Mouse (Mus musculus): ENCODE data around the gene Rint1. TPM values are rescaled to one million over a fixed set of nuclear protein-coding genes. Genes with fewer than 3 reads are reported as not detected.
"Not testable (repeated sequence)": the region's sequence is repeated elsewhere in the genome, so short reads cannot be mapped to it uniquely, and the experiment has no call there.

Rint1 gene
- polyA plus RNA-seq, 1 experiment from 2014 or later, result 27.4 TPM

- ATAC-seq (replicated peaks; ENCODE audit: insufficient number of reproducible peaks, low FRiP score, low TSS enrichment, low read depth), result no peak
- Histone ChIP-seq H3K4me2 (ENCODE audit: low read depth, low read length) (peak overlapping the region; percentile 19), H3K4me3 (ENCODE audit: low read depth, low read length) (no peak overlapping the region), H3K36me3 (replicated peaks; ENCODE audit: control insufficient read depth, insufficient read depth, low read depth, low read length) (no peaks in the 10 kb centered on the region), H3K9me3 (replicated peaks; ENCODE audit: control insufficient read depth, low read length) (no peaks in the 10 kb centered on the region), H3K27ac (replicated peaks; ENCODE audit: low read depth, low read length) (no peak overlapping the region), H3K27me3 (ENCODE audit: control insufficient read depth, insufficient read depth, low read length) (peaks cover 3% of the 10 kb centered on the region; the same call in 1 of the 2 replicates), H3K9ac (replicated peaks; ENCODE audit: low read length) (no peak overlapping the region), H3K4me1 (ENCODE audit: control insufficient read depth, insufficient read depth, low read length) (no peaks in the 10 kb centered on the region)
- WGBS, result 40% methylated on average over 58 of the region's 58 CpGs
- peak; percentile 13 for DNase-seq (ENCODE audit: low spot score)
Observed at GRCm38 (mm10) chr5:23830897-23831752, 43.6 kb downstream of the Rint1 start.

GRCm38 (mm10) chr5:23835691-23836090, 48.2 kb downstream of the Rint1 start:
- not testable (repeated sequence) for H3K4me3 ChIP-seq (ENCODE audit: low read depth, low read length); H3K36me3 ChIP-seq (replicated peaks; ENCODE audit: control insufficient read depth, insufficient read depth, low read depth, low read length); ATAC-seq (replicated peaks; ENCODE audit: insufficient number of reproducible peaks, low FRiP score, low TSS enrichment, low read depth); H3K27me3 ChIP-seq (ENCODE audit: control insufficient read depth, insufficient read depth, low read length); H3K4me2 ChIP-seq (ENCODE audit: low read depth, low read length); H3K27ac ChIP-seq (replicated peaks; ENCODE audit: low read depth, low read length); H3K9me3 ChIP-seq (replicated peaks; ENCODE audit: control insufficient read depth, low read length); H3K9ac ChIP-seq (replicated peaks; ENCODE audit: low read length); H3K4me1 ChIP-seq (ENCODE audit: control insufficient read depth, insufficient read depth, low read length); DNase-seq (ENCODE audit: low spot score)
- 65% methylated on average over 1 of the region's 1 CpGs for WGBS

GRCm38 (mm10) chr5:23838158-23838557, 50.6 kb downstream of the Rint1 start:
- no peaks in the 10 kb centered on the region for H3K27me3 ChIP-seq (ENCODE audit: control insufficient read depth, insufficient read depth, low read length)
- DNase-seq (ENCODE audit: low spot score) (no peak), ATAC-seq (replicated peaks; ENCODE audit: insufficient number of reproducible peaks, low FRiP score, low TSS enrichment, low read depth) (no peak)
- no peaks in the 10 kb centered on the region for H3K4me1 ChIP-seq (ENCODE audit: control insufficient read depth, insufficient read depth, low read length)
- H3K9ac ChIP-seq (replicated peaks; ENCODE audit: low read length), result no peak overlapping the region
- H3K4me3 ChIP-seq (ENCODE audit: low read depth, low read length), result no peak overlapping the region
- no peaks in the 10 kb centered on the region; the same call in 1 of the 2 replicates for H3K36me3 ChIP-seq (replicated peaks; ENCODE audit: control insufficient read depth, insufficient read depth, low read depth, low read length)
- no peaks in the 10 kb centered on the region for H3K9me3 ChIP-seq (replicated peaks; ENCODE audit: control insufficient read depth, low read length)
- WGBS, result 90% methylated on average over 7 of the region's 7 CpGs
- H3K4me2 ChIP-seq (ENCODE audit: low read depth, low read length), result no peak overlapping the region
- H3K27ac ChIP-seq (replicated peaks; ENCODE audit: low read depth, low read length), result no peak overlapping the region

- peak; percentile 84 for ATAC-seq (replicated peaks; ENCODE audit: insufficient number of reproducible peaks, low FRiP score, low TSS enrichment, low read depth)
- H3K4me3 ChIP-seq (ENCODE audit: low read depth, low read length), result peak within 1 kb of the TSS; percentile 51
- H3K4me1 ChIP-seq (ENCODE audit: control insufficient read depth, insufficient read depth, low read length), result no peaks in the 10 kb centered on the region
- peak within 1 kb of the TSS; percentile 68 for H3K9ac ChIP-seq (replicated peaks; ENCODE audit: low read length)
- H3K9me3 ChIP-seq (replicated peaks; ENCODE audit: control insufficient read depth, low read length), result no peaks in the 10 kb centered on the region
- DNase-seq (ENCODE audit: low spot score), result peak; percentile 99
- peak within 1 kb of the TSS; percentile 36 for H3K4me2 ChIP-seq (ENCODE audit: low read depth, low read length)
- H3K27ac ChIP-seq (replicated peaks; ENCODE audit: low read depth, low read length), result no peak within 1 kb of the TSS
- under 1% methylated on average over 44 of the region's 44 CpGs for WGBS
- H3K36me3 ChIP-seq (replicated peaks; ENCODE audit: control insufficient read depth, insufficient read depth, low read depth, low read length), result no peaks in the 10 kb centered on the region; the same call in 1 of the 2 replicates
- no peaks in the 10 kb centered on the region for H3K27me3 ChIP-seq (ENCODE audit: control insufficient read depth, insufficient read depth, low read length)
Observed at GRCm38 (mm10) chr5:23843674-23844530, 56.4 kb downstream of the Rint1 start, which contains the start of gene Tomm7. Gene Tomm7, minus strand, starts transcription at chr5:23844161.

GRCm38 (mm10) chr5:23844531-23844841, 57.0 kb downstream of the Rint1 start:
- ATAC-seq (replicated peaks; ENCODE audit: insufficient number of reproducible peaks, low FRiP score, low TSS enrichment, low read depth) (no peak), DNase-seq (ENCODE audit: low spot score) (peak; percentile 15)
- Histone ChIP-seq H3K4me3 (ENCODE audit: low read depth, low read length) (peak overlapping the region; percentile 51), H3K9me3 (replicated peaks; ENCODE audit: control insufficient read depth, low read length) (no peaks in the 10 kb centered on the region), H3K27ac (replicated peaks; ENCODE audit: low read depth, low read length) (no peak overlapping the region), H3K27me3 (ENCODE audit: control insufficient read depth, insufficient read depth, low read length) (no peaks in the 10 kb centered on the region), H3K4me2 (ENCODE audit: low read depth, low read length) (peak overlapping the region; percentile 5; the same call in 1 of the 2 replicates), H3K9ac (replicated peaks; ENCODE audit: low read length) (peak overlapping the region; percentile 51), H3K4me1 (ENCODE audit: control insufficient read depth, insufficient read depth, low read length) (no peaks in the 10 kb centered on the region), H3K36me3 (replicated peaks; ENCODE audit: control insufficient read depth, insufficient read depth, low read depth, low read length) (no peaks in the 10 kb centered on the region)
- WGBS, result 38% methylated on average over 7 of the region's 7 CpGs

DNA sequence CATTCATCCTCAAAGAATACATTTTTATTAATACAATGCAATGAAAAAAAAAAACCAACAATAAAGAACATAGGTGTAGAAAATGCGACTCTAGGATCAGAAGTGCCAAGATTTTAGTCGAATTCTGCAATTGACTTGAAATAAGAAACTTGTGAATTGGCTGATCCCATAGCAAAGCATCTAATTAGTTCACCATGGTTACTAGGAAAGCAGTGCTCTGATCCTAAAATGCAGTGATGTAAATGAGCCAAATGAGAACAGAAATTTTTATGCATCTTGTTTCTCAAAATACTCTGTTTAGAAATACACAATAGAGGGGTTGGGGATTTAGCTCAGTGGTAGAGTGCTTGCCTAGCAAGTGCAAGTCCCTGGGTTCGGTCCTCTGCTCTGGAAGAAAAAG, 57.6 kb downstream of the Rint1 start:
- ATAC-seq (replicated peaks; ENCODE audit: insufficient number of reproducible peaks, low FRiP score, low TSS enrichment, low read depth) (no peak), DNase-seq (ENCODE audit: low spot score) (no peak)
- no peak overlapping the region for H3K27ac ChIP-seq (replicated peaks; ENCODE audit: low read depth, low read length)
- H3K9me3 ChIP-seq (replicated peaks; ENCODE audit: control insufficient read depth, low read length), result no peaks in the 10 kb centered on the region
- no peak overlapping the region for H3K4me2 ChIP-seq (ENCODE audit: low read depth, low read length)
- no peak overlapping the region for H3K4me3 ChIP-seq (ENCODE audit: low read depth, low read length)
- H3K27me3 ChIP-seq (ENCODE audit: control insufficient read depth, insufficient read depth, low read length), result no peaks in the 10 kb centered on the region
- WGBS, result 86% methylated on average over 3 of the region's 3 CpGs
- H3K9ac ChIP-seq (replicated peaks; ENCODE audit: low read length), result no peak overlapping the region
- H3K4me1 ChIP-seq (ENCODE audit: control insufficient read depth, insufficient read depth, low read length), result no peaks in the 10 kb centered on the region
- no peaks in the 10 kb centered on the region for H3K36me3 ChIP-seq (replicated peaks; ENCODE audit: control insufficient read depth, insufficient read depth, low read depth, low read length)

DNA sequence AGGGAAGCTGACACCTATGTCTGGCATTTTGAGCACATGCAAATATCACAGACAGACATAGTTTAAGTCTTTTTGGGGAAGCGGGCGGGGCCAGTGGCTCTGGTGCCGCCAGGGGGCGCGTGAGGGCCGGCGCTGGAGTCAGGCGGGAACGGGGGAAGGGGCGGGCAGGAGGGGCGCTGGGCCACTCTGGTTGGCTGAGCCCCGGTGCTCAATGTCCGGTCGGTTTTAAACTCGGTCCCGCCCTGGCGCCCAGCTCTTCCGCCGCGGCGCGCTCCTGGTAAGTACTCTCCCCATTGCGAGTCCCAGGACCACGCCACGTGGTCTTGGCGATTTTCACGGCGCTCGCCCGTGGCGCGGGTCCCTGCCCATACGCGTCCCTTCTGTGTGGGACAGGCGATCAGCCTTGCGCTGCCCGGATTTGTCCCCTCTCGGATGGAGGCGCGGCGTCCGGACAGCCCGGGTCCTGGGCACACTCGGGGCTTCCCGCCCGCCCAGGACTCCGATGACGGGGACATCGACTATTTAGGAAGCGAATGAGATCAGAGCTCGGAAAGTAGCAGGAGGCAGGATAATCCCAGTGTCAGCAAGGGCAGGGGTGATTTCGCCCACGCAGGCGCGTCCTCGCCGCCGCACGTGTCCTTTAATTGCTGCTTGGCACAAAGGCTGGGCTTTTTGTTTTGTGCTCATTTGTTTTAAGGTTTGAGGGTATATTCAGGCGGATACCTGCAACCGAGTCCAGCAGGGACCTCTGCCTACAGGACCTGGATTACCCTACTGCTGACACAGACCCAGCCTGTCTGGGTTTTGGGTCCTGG, 63.0 kb downstream of the Rint1 start:
- DNase-seq (ENCODE audit: low spot score), result peak; percentile 91

More for the DNA sequence above, 63.0 kb downstream of the Rint1 start:
- no peaks in the 10 kb centered on the region for H3K4me1 ChIP-seq (ENCODE audit: control insufficient read depth, insufficient read depth, low read length)
- H3K4me2 ChIP-seq (ENCODE audit: low read depth, low read length), result peak overlapping the region; percentile 41
- peak overlapping the region; percentile 84 for H3K9ac ChIP-seq (replicated peaks; ENCODE audit: low read length)
- peak; percentile 97 for ATAC-seq (replicated peaks; ENCODE audit: insufficient number of reproducible peaks, low FRiP score, low TSS enrichment, low read depth)
- H3K9me3 ChIP-seq (replicated peaks; ENCODE audit: control insufficient read depth, low read length), result no peaks in the 10 kb centered on the region
- H3K27ac ChIP-seq (replicated peaks; ENCODE audit: low read depth, low read length), result no peak overlapping the region
- H3K36me3 ChIP-seq (replicated peaks; ENCODE audit: control insufficient read depth, insufficient read depth, low read depth, low read length), result peaks cover 8% of the 10 kb centered on the region
- peak overlapping the region; percentile 87 for H3K4me3 ChIP-seq (ENCODE audit: low read depth, low read length)
- whole genome bisulfite sequencing, result under 1% methylated on average over 59 of the region's 61 CpGs
- H3K27me3 ChIP-seq (ENCODE audit: control insufficient read depth, insufficient read depth, low read length), result no peaks in the 10 kb centered on the region
